ENCODE assay signal across 8 mouse cellular contexts in genomic region chr4:40837451-40838285, GRCm38 (mm10). TPM values are rescaled to one million over a fixed set of nuclear protein-coding genes. Genes with fewer than 3 reads are reported as not detected.
DNase-seq lines count a peak whose midpoint lies in the region; ATAC-seq and TF ChIP-seq lines count a peak whose summit lies in the region.

No protein-coding gene starts in this region.

- no peaks in the 10 kb centered on the region for H3K27me3 ChIP-seq in hindbrain, embryonic 14.5 days (ENCODE audit: control insufficient read depth, insufficient read depth, low read length)
- no peaks in the 10 kb centered on the region for H3K27me3 ChIP-seq in hindbrain, embryonic 10.5 days (ENCODE audit: insufficient read depth, poor library complexity, severe bottlenecking)
- H3K27me3 ChIP-seq in Patski: no peaks in the 10 kb centered on the region
- H3K27me3 ChIP-seq in heart, adult 2 months (ENCODE audit: control insufficient read depth, insufficient read depth, low read length): no peaks in the 10 kb centered on the region
- no peaks in the 10 kb centered on the region for H3K27me3 ChIP-seq in kidney, postnatal 0 days (ENCODE audit: insufficient read depth, low read length)
- H3K27me3 ChIP-seq in neural tube, embryonic 14.5 days (ENCODE audit: control insufficient read depth, insufficient read depth, low read length): no peaks in the 10 kb centered on the region

- no peak for TF ChIP-seq POLR2A in heart, adult 2 months (IDR thresholded peaks at IDR 0.05; ENCODE audit: insufficient read depth, low read depth, low read length)

- no peaks in the 10 kb centered on the region for H3K36me3 ChIP-seq in hindbrain, embryonic 14.5 days (replicated peaks; ENCODE audit: control insufficient read depth, insufficient read depth)
- no peaks in the 10 kb centered on the region for H3K36me3 ChIP-seq in hindbrain, embryonic 10.5 days
- H3K36me3 ChIP-seq in heart, adult 2 months (ENCODE audit: control insufficient read depth, insufficient read depth, low read length): peaks cover 32% of the 10 kb centered on the region
- no peaks in the 10 kb centered on the region for H3K36me3 ChIP-seq in kidney, postnatal 0 days (ENCODE audit: insufficient read depth, low read length)
- H3K36me3 ChIP-seq in neural tube, embryonic 14.5 days (ENCODE audit: control insufficient read depth, insufficient read depth, low read length): no peaks in the 10 kb centered on the region

- CTCF ChIA-PET in Patski (lab: Charles Lee): no interaction called here

- H3K4me1 ChIP-seq in hindbrain, embryonic 14.5 days (replicated peaks; ENCODE audit: control insufficient read depth, insufficient read depth, low read length): 0 out of 2 replicates have a peak, but pooled peaks cover 7% of the 10 kb centered on the region
- no peaks in the 10 kb centered on the region for H3K4me1 ChIP-seq in hindbrain, embryonic 10.5 days (replicated peaks)
- H3K4me1 ChIP-seq in heart, adult 2 months (ENCODE audit: control insufficient read depth, insufficient read depth, low read length): peaks cover 35% of the 10 kb centered on the region
- peaks cover 11% of the 10 kb centered on the region; the same call in 1 of the 2 replicates for H3K4me1 ChIP-seq in kidney, postnatal 0 days (replicated peaks; ENCODE audit: insufficient read depth, low read length)
- H3K4me1 ChIP-seq in neural tube, embryonic 14.5 days (ENCODE audit: control insufficient read depth, insufficient read depth, low read length): no peaks in the 10 kb centered on the region

- 63% methylated on average over 10 of the region's 10 CpGs for WGBS in hindbrain, embryonic 14.5 days
- WGBS in hindbrain, embryonic 10.5 days: 86% methylated on average over 10 of the region's 10 CpGs
- 18% methylated on average over 10 of the region's 10 CpGs for WGBS in heart, adult 2 months
- WGBS in kidney, postnatal 0 days: 36% methylated on average over 10 of the region's 10 CpGs
- 63% methylated on average over 10 of the region's 10 CpGs for WGBS in neural tube, embryonic 14.5 days

- intact Hi-C loops in heart, adult 2 months (cut with DNase I): loop anchor here (2.0 kb wide), 1 partner anchor 17 kb away; no protein-coding TSS in a partner anchor

- no peak overlapping the region for H3K4me3 ChIP-seq in hindbrain, embryonic 14.5 days (replicated peaks; ENCODE audit: low read length)
- H3K4me3 ChIP-seq in hindbrain, embryonic 10.5 days: no peak overlapping the region
- H3K4me3 ChIP-seq in heart, adult 2 months: no peak overlapping the region
- H3K4me3 ChIP-seq in kidney, postnatal 0 days (replicated peaks; ENCODE audit: low read depth, low read length): no peak overlapping the region
- no peak overlapping the region for H3K4me3 ChIP-seq in neural tube, embryonic 14.5 days (ENCODE audit: low read depth, low read length)

- DNase-seq in hindbrain, embryonic 14.5 days (ENCODE audit: low spot score): no peak
- DNase-seq in hindbrain, embryonic 10.5 days (ENCODE audit: low spot score): no peak
- no peak for DNase-seq in Patski (ENCODE audit: low read depth, low spot score)
- DNase-seq in heart, adult 2 months: peak in 1 of 2 experiments; percentile 57
- peak; percentile 90 for DNase-seq in kidney, postnatal 0 days (ENCODE audit: low spot score)
- DNase-seq in yolk sac, embryonic 10.5 days (ENCODE audit: low spot score): no peak
- DNase-seq in frontal cortex, postnatal 14 days (ENCODE audit: low spot score in 2 of 2): no peak

- no peak overlapping the region for H3K4me2 ChIP-seq in hindbrain, embryonic 14.5 days (replicated peaks)
- H3K4me2 ChIP-seq in kidney, postnatal 0 days (ENCODE audit: low read length): peak overlapping the region; percentile 21; the same call in 1 of the 2 replicates
- H3K4me2 ChIP-seq in neural tube, embryonic 14.5 days (ENCODE audit: low read depth, low read length): no peak overlapping the region

- POLR2A ChIA-PET in Patski (lab: Charles Lee): no interaction called here

- H3K9me3 ChIP-seq in hindbrain, embryonic 14.5 days (ENCODE audit: control insufficient read depth, low read length): no peaks in the 10 kb centered on the region
- no peaks in the 10 kb centered on the region for H3K9me3 ChIP-seq in hindbrain, embryonic 10.5 days
- H3K9me3 ChIP-seq in kidney, postnatal 0 days (replicated peaks; ENCODE audit: low read length): no peaks in the 10 kb centered on the region
- no peaks in the 10 kb centered on the region for H3K9me3 ChIP-seq in neural tube, embryonic 14.5 days (ENCODE audit: control insufficient read depth, low read length)

- no peak overlapping the region for H3K9ac ChIP-seq in hindbrain, embryonic 14.5 days
- peak overlapping the region; percentile 41 for H3K9ac ChIP-seq in heart, adult 2 months (ENCODE audit: low read depth, low read length)
- H3K9ac ChIP-seq in kidney, postnatal 0 days (ENCODE audit: low read depth, low read length): no peak overlapping the region
- H3K9ac ChIP-seq in neural tube, embryonic 14.5 days (replicated peaks; ENCODE audit: low read depth, low read length): no peak overlapping the region

- H3K27ac ChIP-seq in hindbrain, embryonic 14.5 days: peak overlapping the region; percentile 32; the same call in 1 of the 2 replicates
- no peak overlapping the region for H3K27ac ChIP-seq in hindbrain, embryonic 10.5 days
- peak overlapping the region; percentile 69 for H3K27ac ChIP-seq in heart, adult 2 months
- peak overlapping the region; percentile 62 for H3K27ac ChIP-seq in kidney, postnatal 0 days
- no peak overlapping the region for H3K27ac ChIP-seq in neural tube, embryonic 14.5 days (ENCODE audit: low read depth, low read length)

- H3K79me2 ChIP-seq in heart, adult 2 months (replicated peaks; ENCODE audit: control insufficient read depth, insufficient read depth, low read length): peaks cover 15% of the 10 kb centered on the region

- no peak for ATAC-seq in hindbrain, embryonic 14.5 days (ENCODE audit: low FRiP score)
- ATAC-seq in Patski: peak; percentile 35
- peak; percentile 41; the same call in 1 of the 2 replicates for ATAC-seq in kidney, postnatal 0 days (replicated peaks; ENCODE audit: low FRiP score, low read depth)
- ATAC-seq in neural tube, embryonic 14.5 days (ENCODE audit: low read depth): peak; percentile 54; the same call in 1 of the 2 replicates

- no peak for TF ChIP-seq CTCF in Patski (IDR thresholded peaks at IDR 0.05)
- TF ChIP-seq CTCF in heart, adult 2 months (IDR thresholded peaks at IDR 0.05): no peak
- TF ChIP-seq CTCF in kidney, postnatal 0 days (IDR thresholded peaks at IDR 0.05; ENCODE audit: low read depth): no peak

- no peak for TF ChIP-seq EP300 in heart, adult 2 months (IDR thresholded peaks at IDR 0.05; ENCODE audit: insufficient read depth, low read depth, low read length)

- in situ Hi-C loops in Patski (cut with MboI; ENCODE audit: low pct_unique_long_range_greater_than_20kb): no loop called here

RNA-seq across cellular contexts. Expression of gene B4galt1, which starts 16.1 kb away (rescaled TPM):
- polyA plus RNA-seq in hindbrain, embryonic 14.5 days (2014; fragmentation: Nextera tagmentation; extraction: Ambion mirVana): 8.2 and 9.1 TPM in 2 replicates
- polyA plus RNA-seq in hindbrain, embryonic 10.5 days (2016; fragmentation: Nextera tagmentation; extraction: Ambion mirVana): 15.2 and 18.8 TPM in 2 replicates
- 32.1 TPM for polyA plus RNA-seq in Patski (2021)
- 10 to 100 TPM; 68.7 to 69.7 TPM for total RNA-seq in heart, adult 2 months (2021)
- 42.6 and 57.4 TPM in 2 replicates for polyA plus RNA-seq in heart, adult 2 months (2012; rRNA removed)
- 35.9 and 38.9 TPM in 2 replicates for polyA plus RNA-seq in kidney, postnatal 0 days (2015; fragmentation: Nextera tagmentation; extraction: Ambion mirVana)
- 5.2 and 9.9 TPM in 2 replicates for polyA plus RNA-seq in neural tube, embryonic 14.5 days (2014; fragmentation: Nextera tagmentation; extraction: Ambion mirVana)

Comparison
In these comparisons a context has a peak if more than half of its experiments do, and no peak if none do; other contexts are left out.
1. H3K27ac ChIP-seq: peak in hindbrain, embryonic 14.5 days (single experiment), heart, adult 2 months (single experiment) and kidney, postnatal 0 days (single experiment); none in hindbrain, embryonic 10.5 days (single experiment) and neural tube, embryonic 14.5 days (single experiment).